Mouse (Mus musculus) ES-E14 (cell line): ENCODE data around the gene Fbxl5. TPM values are rescaled to one million over a fixed set of nuclear protein-coding genes. Genes with fewer than 3 reads are reported as not detected.

Experiments used
- DNase-seq: peaks from one replicate; pipeline ENCODE4 v3.0.0-alpha.2; 2013; ENCODE audit warnings: low read depth, low spot score
- H3K27ac ChIP-seq: 2 replicates; pipeline ENCODE4 v1.5.1; 2012; ENCODE audit warnings: low read depth, mild to moderate bottlenecking, low read length, moderate library complexity, mixed read lengths; ENCODE audit not compliant: poor library complexity, insufficient read depth, severe bottlenecking
- H3K36me3 ChIP-seq: 2 replicates; pipeline ENCODE4 v1.6.1; 2012; ENCODE audit warnings: mild to moderate bottlenecking, low read length, moderate library complexity, mixed read lengths; ENCODE audit not compliant: control insufficient read depth, poor library complexity, insufficient read depth, severe bottlenecking
- H3K4me1 ChIP-seq, 2 experiments: fragments of 150-350 bp in 1 of 2; sonication (generic) in 1 of 2; 2 replicates each; pipeline ENCODE4 v1.6.1; 2012; ENCODE audit warnings: low read length in 2 of 2, mild to moderate bottlenecking in 1 of 2, mixed read lengths in 1 of 2; ENCODE audit not compliant: control insufficient read depth in 2 of 2, insufficient read depth in 2 of 2, poor library complexity in 1 of 2
- H3K4me3 ChIP-seq, 2 experiments: fragments of 150-350 bp in 1 of 2; sonication (generic) in 1 of 2; 2 replicates each; pipeline ENCODE4 v1.5.1; 2012; ENCODE audit warnings: low read length in 2 of 2, low read depth in 1 of 2, mild to moderate bottlenecking in 1 of 2, mixed read lengths in 1 of 2; ENCODE audit not compliant: insufficient read depth in 1 of 2, poor library complexity in 1 of 2, severe bottlenecking in 1 of 2
- H3K9ac ChIP-seq: 2 replicates; pipeline ENCODE4 v1.6.1; 2012; ENCODE audit warnings: low read depth, mild to moderate bottlenecking, low read length, mixed read lengths; ENCODE audit not compliant: poor library complexity, insufficient read depth, severe bottlenecking
- H3K9me3 ChIP-seq: fragments of 150-350 bp; sonication (generic); 2 replicates; pipeline ENCODE4 v1.6.1; 2012; ENCODE audit warnings: low read depth, mild to moderate bottlenecking, low read length; ENCODE audit not compliant: control insufficient read depth, insufficient read depth
- CHD2 ChIP-seq: IDR thresholded peaks from 2 replicates; pipeline ENCODE4 v1.6.1; 2014; ENCODE audit warnings: mild to moderate bottlenecking, low read depth, low read length, inconsistent platforms
- HCFC1 ChIP-seq: IDR thresholded peaks from 2 replicates; pipeline ENCODE4 v1.6.1; 2012; ENCODE audit warnings: low read length, inconsistent platforms, borderline replicate concordance; ENCODE audit not compliant: insufficient read depth
- MAFK ChIP-seq: IDR thresholded peaks from 2 replicates; pipeline ENCODE4 v1.6.1; 2014; ENCODE audit warnings: mild to moderate bottlenecking, low read depth, low read length, inconsistent platforms; ENCODE audit not compliant: insufficient read depth
- ZC3H11A ChIP-seq: IDR thresholded peaks from 2 replicates; pipeline ENCODE4 v1.6.1; 2012; ENCODE audit warnings: low read depth, mild to moderate bottlenecking, inconsistent platforms, low read length, borderline replicate concordance
- ZNF384 ChIP-seq: IDR thresholded peaks from 2 replicates; pipeline ENCODE4 v1.6.1; 2012; ENCODE audit warnings: low read depth, low read length, inconsistent platforms
- in situ Hi-C, 2 experiments: fragments of 600-800 bp; cut with MboI; formaldehyde crosslinking; loops; one replicate each; pipeline ENCODE4 v1.15.1; 2025; ENCODE audit warnings: low sequenced_read_pairs in 2 of 2, inconsistent platforms in 1 of 2; ENCODE audit not compliant: unreplicated experiment in 2 of 2
- total RNA-seq: library from RNA; depleted of rRNA; stranded (reverse); fragments of 300-350 nt; gene quantifications from 2 replicates; pipeline ENCODE4 v1.2.3, GENCODE M21; 2012; rRNA removed

Gene Fbxl5
- 46.0 and 46.9 TPM in 2 replicates for total RNA-seq

DNA sequence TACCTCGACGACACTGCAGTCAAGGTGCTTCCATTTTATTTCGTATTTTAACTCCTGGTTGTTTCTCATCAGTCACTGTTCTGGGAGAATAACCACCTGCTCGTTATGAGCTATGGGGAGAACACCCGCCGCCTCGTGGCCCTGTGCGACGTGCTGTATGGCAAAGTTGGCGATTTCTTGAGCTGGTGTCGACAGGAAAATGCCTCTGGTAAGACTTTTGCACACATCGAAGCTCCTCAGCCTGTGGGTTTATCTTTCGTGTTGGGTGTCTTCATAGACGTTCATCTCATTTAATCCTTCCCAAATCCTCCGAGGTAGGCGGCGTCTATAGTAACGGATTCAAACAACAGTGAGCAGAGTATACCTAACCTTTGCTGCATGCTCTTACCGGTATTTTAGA is at the start of gene Fbxl5:
Gene Fbxl5, minus strand, starts transcription at position 101 of the 400 bp plus-strand sequence.
- DNase-seq, result no peak
- no peak within 1 kb of the TSS for H3K9ac ChIP-seq
- no peak within 1 kb of the TSS for H3K27ac ChIP-seq
- H3K9me3 ChIP-seq, result no peaks in the 10 kb centered on the region
- peaks cover 0 to 4% of the 10 kb centered on the region in 2 experiments; a peak in 1 of 4 replicates for H3K4me1 ChIP-seq
- in situ Hi-C loops, result no loop called here
- no peak within 1 kb of the TSS for H3K4me3 ChIP-seq
- no peaks in the 10 kb centered on the region for H3K36me3 ChIP-seq
- TF ChIP-seq CHD2 (no peak), ZC3H11A (no peak), MAFK (no peak), HCFC1 (no peak)

DNA sequence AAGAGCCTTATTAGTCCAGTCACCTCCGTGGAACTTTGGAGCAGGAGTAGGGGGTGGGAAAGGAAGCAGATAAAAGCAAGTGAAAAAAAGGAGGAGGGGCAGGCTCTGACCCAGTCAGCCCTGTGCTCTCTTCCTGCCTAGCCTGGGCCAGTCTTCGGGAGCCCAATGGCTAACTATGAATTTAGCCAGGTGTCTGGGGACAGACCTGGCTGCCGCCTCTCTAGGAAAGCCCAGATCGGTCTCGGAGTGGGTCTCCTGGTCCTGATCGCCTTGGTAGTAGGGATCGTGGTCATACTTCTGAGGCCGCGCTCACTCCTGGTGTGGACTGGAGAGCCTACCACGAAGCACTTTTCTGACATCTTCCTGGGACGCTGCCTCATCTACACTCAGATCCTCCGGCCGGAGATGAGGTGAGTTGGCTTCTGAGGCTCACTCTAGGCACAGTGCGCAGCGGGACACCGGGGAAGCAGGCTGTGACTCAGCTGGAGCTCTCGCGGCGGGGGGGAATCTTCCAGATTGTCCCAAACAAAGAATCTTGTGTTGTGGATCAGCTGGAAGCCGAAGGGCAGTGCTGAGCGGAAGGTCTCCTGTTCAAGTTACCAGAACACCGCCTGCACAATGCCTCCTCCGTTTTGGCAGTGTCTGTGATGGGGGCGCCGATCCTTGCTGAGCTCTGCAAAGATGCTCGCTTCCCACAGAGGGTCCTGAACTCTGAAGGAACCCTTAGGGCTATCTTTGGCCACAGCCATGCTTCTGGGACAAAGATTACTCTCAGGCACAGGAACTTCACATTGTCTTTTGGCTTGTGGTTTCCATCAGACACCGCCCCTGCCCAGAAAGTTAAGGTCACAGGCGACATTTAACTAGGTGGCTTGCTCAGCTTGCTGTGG is 47.5 kb upstream of the Fbxl5 start:
- Histone ChIP-seq H3K9me3 (no peaks in the 10 kb centered on the region), H3K9ac (peak overlapping the region; percentile 72; the same call in 1 of the 2 replicates), H3K4me3 (peak overlapping the region; percentile 54 to 56), H3K27ac (peak overlapping the region; percentile 93), H3K4me1 (peaks cover 10 to 17% of the 10 kb centered on the region in 2 experiments; a peak in 2 of 4 replicates), H3K36me3 (no peaks in the 10 kb centered on the region)
- in situ Hi-C loops, result no loop called here
- peak; percentile 94 for DNase-seq
- TF ChIP-seq ZC3H11A (no peak), HCFC1 (no peak), MAFK (no peak), ZNF384 (no peak), CHD2 (no peak)

DNA sequence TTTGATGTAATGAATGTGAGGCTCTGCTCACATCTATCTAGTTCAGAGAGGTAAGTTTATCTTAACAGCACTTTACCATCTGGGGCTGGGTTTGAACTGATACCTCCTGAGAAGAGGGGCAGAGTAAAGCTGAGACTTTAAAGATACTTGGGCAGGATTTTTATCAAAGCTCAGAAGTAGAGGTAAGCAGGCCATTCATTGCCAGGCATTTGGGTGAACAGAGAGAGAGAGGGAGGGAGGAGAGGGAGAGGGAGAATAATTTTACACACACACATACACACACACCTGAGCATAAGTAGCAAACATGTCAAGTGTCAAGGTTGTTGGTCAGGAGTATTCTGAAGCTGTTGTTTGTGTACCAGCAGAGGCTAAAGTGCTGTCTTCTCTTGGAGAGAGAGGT is 46.8 kb upstream of the Fbxl5 start, which contains the start of gene Cd38:
Gene Cd38, plus strand, starts transcription at position 301 of the 400 bp plus-strand sequence.
- in situ Hi-C loops, result no loop called here
- peak within 1 kb of the TSS; percentile 72; the same call in 1 of the 2 replicates for H3K9ac ChIP-seq
- peaks cover 10 to 18% of the 10 kb centered on the region in 2 experiments; a peak in 2 of 4 replicates for H3K4me1 ChIP-seq
- H3K27ac ChIP-seq, result peak within 1 kb of the TSS; percentile 93
- no peaks in the 10 kb centered on the region for H3K9me3 ChIP-seq
- peak within 1 kb of the TSS; percentile 54 to 56 for H3K4me3 ChIP-seq
- no peak for DNase-seq
- TF ChIP-seq MAFK (no peak), ZC3H11A (no peak)
- no peaks in the 10 kb centered on the region for H3K36me3 ChIP-seq

DNA sequence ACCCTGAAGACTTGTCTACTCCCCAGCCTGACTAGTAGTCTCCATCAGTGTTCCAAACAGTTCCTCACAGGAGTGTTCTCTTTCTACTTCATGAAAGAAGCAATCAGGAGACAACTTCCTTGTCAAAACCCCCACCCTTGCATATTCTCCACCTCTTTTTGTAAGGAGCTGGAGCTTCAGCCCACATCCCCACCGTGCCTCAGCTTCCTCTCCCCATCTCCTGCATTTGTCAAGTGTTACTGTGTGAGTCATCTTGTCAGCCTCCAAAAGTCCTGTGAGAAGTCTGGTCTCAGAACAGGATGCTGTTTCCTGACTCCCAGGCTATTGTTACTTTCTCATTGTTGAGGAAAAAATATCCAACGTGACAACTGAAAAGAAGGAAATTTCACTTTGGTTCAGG is 43.9 kb upstream of the Fbxl5 start:
- TF ChIP-seq HCFC1 (no peak), ZNF384 (no peak), MAFK (no peak), ZC3H11A (no peak), CHD2 (no peak)
- Histone ChIP-seq H3K27ac (no peak overlapping the region; the same call in 1 of the 2 replicates), H3K9ac (no peak overlapping the region), H3K9me3 (no peaks in the 10 kb centered on the region), H3K36me3 (no peaks in the 10 kb centered on the region), H3K4me3 (no peak overlapping the region), H3K4me1 (peaks cover 5 to 16% of the 10 kb centered on the region in 2 experiments; a peak in 3 of 4 replicates)
- no peak for DNase-seq
- in situ Hi-C loops, result no loop called here
